Mouse (Mus musculus): ENCODE data around the gene Tbc1d10b.

Gene Tbc1d10b

GRCm38 (mm10) chr7:127206606-127207005 is 1.7 kb downstream of the Tbc1d10b start:
- DNase-seq (ENCODE audit: low spot score) = no peak

- no peak for DNase-seq (ENCODE audit: low spot score)
These were observed 11.8 kb downstream of the Tbc1d10b start for GRCm38 (mm10) chr7:127196484-127196883.

- peak; percentile 97 for DNase-seq (ENCODE audit: low spot score)
These were observed 12.5 kb downstream of the Tbc1d10b start, which contains the start of gene Cd2bp2 for GRCm38 (mm10) chr7:127195544-127196295. Gene Cd2bp2, minus strand, starts transcription at chr7:127196050.

GRCm38 (mm10) chr7:127194633-127195029 is 13.6 kb downstream of the Tbc1d10b start:
- DNase-seq (ENCODE audit: low spot score) = no peak

- DNase-seq (ENCODE audit: low spot score) = no peak
These were observed 14.1 kb downstream of the Tbc1d10b start for GRCm38 (mm10) chr7:127194011-127194632.

- no peak for DNase-seq (ENCODE audit: low spot score)
These were observed 15.3 kb downstream of the Tbc1d10b start for GRCm38 (mm10) chr7:127192989-127193388.

- DNase-seq (ENCODE audit: low spot score) = no peak
These were observed 17.6 kb downstream of the Tbc1d10b start for GRCm38 (mm10) chr7:127190672-127191071.

- DNase-seq (ENCODE audit: low spot score) = peak; percentile 53
These were observed 19.7 kb downstream of the Tbc1d10b start for GRCm38 (mm10) chr7:127188305-127189276.

GRCm38 (mm10) chr7:127187351-127187750 is 20.9 kb downstream of the Tbc1d10b start:
- no peak for DNase-seq (ENCODE audit: low spot score)

- DNase-seq (ENCODE audit: low spot score) = peak; percentile 32
These were observed 22.7 kb downstream of the Tbc1d10b start for GRCm38 (mm10) chr7:127185601-127186000.

GRCm38 (mm10) chr7:127184720-127185119 is 23.5 kb downstream of the Tbc1d10b start:
- no peak for DNase-seq (ENCODE audit: low spot score)

GRCm38 (mm10) chr7:127183828-127184227 is 24.4 kb downstream of the Tbc1d10b start:
- DNase-seq (ENCODE audit: low spot score) = peak; percentile 27

GRCm38 (mm10) chr7:127183345-127183744 is 24.9 kb downstream of the Tbc1d10b start:
- DNase-seq (ENCODE audit: low spot score) = no peak

- DNase-seq (ENCODE audit: low spot score) = peak; percentile 39
These were observed 26.5 kb downstream of the Tbc1d10b start for GRCm38 (mm10) chr7:127181724-127182123.

- peak; percentile 81 for DNase-seq (ENCODE audit: low spot score)
These were observed 27.5 kb downstream of the Tbc1d10b start for GRCm38 (mm10) chr7:127180783-127181182.

GRCm38 (mm10) chr7:127176937-127177336 is 31.3 kb downstream of the Tbc1d10b start:
- no peak for DNase-seq (ENCODE audit: low spot score)

- peak; percentile 37 for DNase-seq (ENCODE audit: low spot score)
These were observed 41.8 kb downstream of the Tbc1d10b start for GRCm38 (mm10) chr7:127166501-127166900.

GRCm38 (mm10) chr7:127165607-127166493 is 42.4 kb downstream of the Tbc1d10b start:
- DNase-seq (ENCODE audit: low spot score) = peak; percentile 7

GRCm38 (mm10) chr7:127164002-127164401 is 44.3 kb downstream of the Tbc1d10b start:
- no peak for DNase-seq (ENCODE audit: low spot score)

GRCm38 (mm10) chr7:127162546-127162945 is 45.7 kb downstream of the Tbc1d10b start:
- no peak for DNase-seq (ENCODE audit: low spot score)

GRCm38 (mm10) chr7:127157548-127157947 is 50.7 kb downstream of the Tbc1d10b start:
- DNase-seq (ENCODE audit: low spot score) = no peak

All from T-cell, adult 2 months (primary cell).